Mouse (Mus musculus) liver, adult 2 months (tissue): ENCODE measurements around the gene Palm2. TPM values are rescaled to one million over a fixed set of nuclear protein-coding genes. Genes with fewer than 3 reads are reported as not detected.

ENCODE experiments used
- DNase-seq: peaks from one replicate; pipeline ENCODE4 v3.0.0-alpha.2; 2011; ENCODE audit warnings: low read depth, low spot score; ENCODE audit errors: extremely low read depth
- H3K27ac ChIP-seq: fragments of 200-500 bp; replicated peaks from 2 replicates; pipeline ENCODE4 v1.5.1; 2012; ENCODE audit warnings: low read depth, mild to moderate bottlenecking, control low read depth, inconsistent platforms, low read length; ENCODE audit not compliant: insufficient read depth
- H3K27me3 ChIP-seq: fragments of 200-500 bp; 2 replicates; pipeline ENCODE4 v1.6.1; 2012; ENCODE audit warnings: mild to moderate bottlenecking, moderate library complexity, low read length, inconsistent platforms; ENCODE audit not compliant: control insufficient read depth, insufficient read depth
- H3K36me3 ChIP-seq: fragments of 200-500 bp; 2 replicates; pipeline ENCODE4 v1.6.1; 2012; ENCODE audit warnings: low read length, inconsistent platforms; ENCODE audit not compliant: control insufficient read depth, insufficient read depth
- H3K4me1 ChIP-seq: fragments of 200-500 bp; 2 replicates; pipeline ENCODE4 v1.6.1; 2011; ENCODE audit warnings: low read length; ENCODE audit not compliant: control insufficient read depth, insufficient read depth
- H3K4me3 ChIP-seq: fragments of 200-500 bp; 2 replicates; pipeline ENCODE4 v1.5.1; 2011; ENCODE audit warnings: low read depth, mild to moderate bottlenecking, control low read depth, low read length, moderate library complexity; ENCODE audit not compliant: insufficient read depth
- H3K79me2 ChIP-seq: fragments of 200-500 bp; 2 replicates; pipeline ENCODE4 v1.6.1; 2012; ENCODE audit warnings: inconsistent platforms, mild to moderate bottlenecking, low read length, moderate library complexity; ENCODE audit not compliant: control insufficient read depth, insufficient read depth
- H3K9ac ChIP-seq: fragments of 200-500 bp; 2 replicates; pipeline ENCODE4 v1.6.1; 2012; ENCODE audit warnings: low read depth, mild to moderate bottlenecking, control low read depth, inconsistent platforms, low read length
- CTCF ChIP-seq: fragments of 200-500 bp; IDR thresholded peaks from 2 replicates; pipeline ENCODE4 v1.5.1; 2011; ENCODE audit warnings: low read depth, low read length, control low read depth
- POLR2A ChIP-seq: fragments of 200-500 bp; IDR thresholded peaks from 2 replicates; pipeline ENCODE4 v1.6.1; 2011; ENCODE audit warnings: low read length, control low read depth; ENCODE audit not compliant: insufficient read depth; ENCODE audit errors: extremely low read depth
- WGBS: fragments of 180-500 bp; shearing (Covaris S2); methylation state at CpG from one replicate; pipeline ENCODE4 v1.1.7; 2018; 5-methylcytosine and 5-hydroxymethylcytosine counted together
- polyA plus RNA-seq: library from polyadenylated mRNA; depleted of rRNA; stranded (reverse); fragments of >200 nt; gene quantifications from 2 replicates; pipeline ENCODE4 v1.2.3, GENCODE M21; 2012
- total RNA-seq: library from RNA; depleted of rRNA; stranded (reverse); fragments of >200 nt; gene quantifications from 2 replicates; pipeline ENCODE4 v1.2.3, GENCODE M21; 2014

Gene Palm2
- total and polyA plus RNA-seq, 2 experiments = 1.0 TPM; not detected in 1

DNA sequence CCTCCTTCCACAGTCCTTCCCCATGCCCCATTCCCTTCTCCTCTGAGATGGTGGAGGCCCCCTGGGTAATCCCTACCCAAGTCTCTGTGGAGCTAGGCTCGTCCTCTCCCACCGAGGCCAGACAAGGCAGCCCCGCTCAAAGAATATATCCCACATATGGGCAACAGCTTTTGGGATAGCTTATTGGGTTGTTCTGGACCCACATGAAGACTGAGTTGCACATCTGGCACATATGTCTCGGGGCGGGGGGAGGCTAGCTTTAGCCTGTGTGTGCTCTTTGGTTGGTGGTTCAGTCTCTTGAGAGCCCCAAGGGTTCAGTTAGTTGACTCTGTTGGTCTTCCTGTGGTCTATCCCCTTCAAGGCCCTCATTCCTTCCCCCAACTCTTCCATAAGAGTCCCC is 192.9 kb downstream of the Palm2 start:
- Histone ChIP-seq H3K9ac (no peak overlapping the region), H3K27me3 (peaks cover 3% of the 10 kb centered on the region; the same call in 1 of the 2 replicates), H3K79me2 (no peaks in the 10 kb centered on the region), H3K4me3 (no peak overlapping the region), H3K36me3 (no peaks in the 10 kb centered on the region), H3K27ac (no peak overlapping the region), H3K4me1 (no peaks in the 10 kb centered on the region)
- no peak for DNase-seq
- 92% methylated on average over 5 of the region's 5 CpGs for WGBS
- TF ChIP-seq CTCF (no peak), POLR2A (no peak)

- no peak overlapping the region for H3K27ac ChIP-seq
- no peaks in the 10 kb centered on the region for H3K79me2 ChIP-seq
- WGBS = 87% methylated on average over 5 of the region's 5 CpGs
- no peak overlapping the region for H3K4me3 ChIP-seq
- H3K27me3 ChIP-seq = no peaks in the 10 kb centered on the region
- no peak for DNase-seq
- H3K36me3 ChIP-seq = no peaks in the 10 kb centered on the region
- TF ChIP-seq CTCF (no peak), POLR2A (no peak)
- H3K9ac ChIP-seq = no peak overlapping the region
- H3K4me1 ChIP-seq = no peaks in the 10 kb centered on the region
These were observed 198.3 kb downstream of the Palm2 start for GRCm38 (mm10) chr4:57632386-57632785.

- Histone ChIP-seq H3K27ac (no peak overlapping the region), H3K27me3 (no peaks in the 10 kb centered on the region), H3K4me1 (no peaks in the 10 kb centered on the region), H3K79me2 (no peaks in the 10 kb centered on the region), H3K9ac (no peak overlapping the region), H3K36me3 (no peaks in the 10 kb centered on the region), H3K4me3 (no peak overlapping the region)
- no peak for DNase-seq
- WGBS = 92% methylated on average over 7 of the region's 7 CpGs
- TF ChIP-seq CTCF (no peak), POLR2A (no peak)
These were observed 199.0 kb downstream of the Palm2 start for GRCm38 (mm10) chr4:57633052-57633451.

- no peak overlapping the region for H3K4me3 ChIP-seq
- WGBS = 56% methylated on average over 1 of the region's 1 CpGs
- no peak overlapping the region for H3K27ac ChIP-seq
- H3K4me1 ChIP-seq = no peaks in the 10 kb centered on the region
- H3K9ac ChIP-seq = no peak overlapping the region
- no peaks in the 10 kb centered on the region for H3K36me3 ChIP-seq
- no peaks in the 10 kb centered on the region for H3K79me2 ChIP-seq
- TF ChIP-seq CTCF (no peak), POLR2A (no peak)
- no peaks in the 10 kb centered on the region for H3K27me3 ChIP-seq
- no peak for DNase-seq
These were observed 200.9 kb downstream of the Palm2 start for GRCm38 (mm10) chr4:57634956-57635355.

GRCm38 (mm10) chr4:57636782-57637482 is 202.9 kb downstream of the Palm2 start:
- Histone ChIP-seq H3K36me3 (no peaks in the 10 kb centered on the region), H3K27ac (no peak overlapping the region), H3K4me3 (no peak overlapping the region), H3K79me2 (no peaks in the 10 kb centered on the region), H3K4me1 (no peaks in the 10 kb centered on the region), H3K27me3 (peaks cover 2% of the 10 kb centered on the region; the same call in 1 of the 2 replicates), H3K9ac (no peak overlapping the region)
- 72% methylated on average over 9 of the region's 9 CpGs for WGBS
- DNase-seq = no peak
- no peak for TF ChIP-seq CTCF

DNA sequence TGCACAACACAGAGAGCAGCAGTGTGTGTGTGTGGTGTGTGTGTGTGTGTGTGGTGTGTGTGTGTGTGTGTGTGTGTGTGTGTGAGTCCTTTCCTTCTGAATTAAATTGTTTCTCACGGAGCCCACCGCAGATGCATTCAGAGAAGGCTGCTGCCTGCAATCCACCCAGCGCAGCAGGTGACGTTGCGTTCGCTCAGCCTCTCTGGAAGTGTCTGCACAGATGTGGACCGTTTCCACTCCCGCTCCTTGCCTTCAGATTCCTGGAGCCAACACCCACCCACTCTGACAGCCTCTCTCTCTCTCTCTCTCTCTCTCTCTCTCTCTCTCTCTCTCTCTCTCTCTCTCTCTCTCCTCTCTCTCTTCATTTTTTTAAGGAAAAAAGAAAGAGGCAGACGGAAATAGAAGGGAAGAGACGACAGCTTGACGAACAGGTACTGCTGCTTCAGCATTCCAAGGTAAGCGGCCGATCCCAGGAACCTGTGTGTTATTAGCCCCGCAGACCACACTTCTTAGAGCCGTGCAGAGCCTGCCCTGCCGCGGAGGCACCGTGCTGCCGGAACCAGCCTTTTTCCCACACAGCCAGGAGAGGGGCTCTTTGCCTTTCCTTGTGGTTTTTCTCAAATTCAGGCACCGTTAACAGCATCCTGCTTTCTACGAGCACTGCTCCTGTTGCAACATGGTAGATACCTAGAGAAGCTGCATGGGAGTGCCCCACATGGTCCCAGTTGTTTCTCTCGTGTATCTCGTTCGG is 203.8 kb downstream of the Palm2 start:
- no peak overlapping the region for H3K4me3 ChIP-seq
- H3K36me3 ChIP-seq = no peaks in the 10 kb centered on the region
- TF ChIP-seq POLR2A = no peak
- no peak for TF ChIP-seq CTCF
- 26% methylated on average over 24 of the region's 24 CpGs for WGBS
- H3K79me2 ChIP-seq = no peaks in the 10 kb centered on the region
- H3K4me1 ChIP-seq = no peaks in the 10 kb centered on the region
- no peak for DNase-seq
- no peak overlapping the region for H3K27ac ChIP-seq
- no peak overlapping the region for H3K9ac ChIP-seq
- peaks cover 2% of the 10 kb centered on the region; the same call in 1 of the 2 replicates for H3K27me3 ChIP-seq
